Mouse (Mus musculus) adrenal gland, adult (tissue): ENCODE results near the gene Krt90.
A peak's percentile ranks its signal among the peaks of the same experiment; 100 is the strongest.

Experiments
- DNase-seq, 2 experiments: peaks; one replicate each; pipeline ENCODE4 v3.0.0; 2022 to 2023; ENCODE audit warnings: low spot score in 1 of 2; ENCODE audit not compliant: inconsistent age in 2 of 2

The Krt90 gene

GRCm38 (mm10) chr15:101562850-101563249 is at the start of gene Krt90:
Gene Krt90 (minus strand): TSS chr15:101562950.
- no peak for DNase-seq

- no peak for DNase-seq
Observed at GRCm38 (mm10) chr15:101599123-101599522, 36.4 kb upstream of the Krt90 start.

- peak in 1 of 2 experiments; percentile 44 for DNase-seq
Observed at GRCm38 (mm10) chr15:101588216-101588615, 25.5 kb upstream of the Krt90 start.

- DNase-seq = peak; percentile 19 to 66
Observed at GRCm38 (mm10) chr15:101584456-101584855, 21.7 kb upstream of the Krt90 start.

GRCm38 (mm10) chr15:101583211-101583965 is 20.6 kb upstream of the Krt90 start:
- DNase-seq = no peak

GRCm38 (mm10) chr15:101581701-101582100 is 19.0 kb upstream of the Krt90 start:
- no peak for DNase-seq

GRCm38 (mm10) chr15:101575506-101575905 is 12.8 kb upstream of the Krt90 start:
- DNase-seq = no peak

- no peak for DNase-seq
Observed at GRCm38 (mm10) chr15:101573796-101574345, 11.1 kb upstream of the Krt90 start, which contains the start of gene Krt75. Gene Krt75 (minus strand): TSS chr15:101573904.

GRCm38 (mm10) chr15:101567780-101568179 is 5.0 kb upstream of the Krt90 start:
- DNase-seq = peak in 1 of 2 experiments; percentile 30

GRCm38 (mm10) chr15:101558034-101558646 is 4.6 kb downstream of the Krt90 start:
- no peak for DNase-seq

- DNase-seq = peak; percentile 6 to 50
Observed at GRCm38 (mm10) chr15:101553169-101553568, 9.6 kb downstream of the Krt90 start.

- DNase-seq = no peak
Observed at GRCm38 (mm10) chr15:101552188-101552587, 10.6 kb downstream of the Krt90 start.

GRCm38 (mm10) chr15:101550567-101550966 is 12.2 kb downstream of the Krt90 start, which contains the start of gene Krt82:
Gene Krt82 (minus strand): TSS chr15:101550667.
- DNase-seq = no peak

GRCm38 (mm10) chr15:101544478-101544877 is 18.3 kb downstream of the Krt90 start:
- no peak for DNase-seq

- no peak for DNase-seq
Observed at GRCm38 (mm10) chr15:101542543-101542942, 20.2 kb downstream of the Krt90 start.

- DNase-seq = no peak
Observed at GRCm38 (mm10) chr15:101538580-101538900, 24.2 kb downstream of the Krt90 start.

GRCm38 (mm10) chr15:101537864-101538579 is 24.7 kb downstream of the Krt90 start:
- DNase-seq = no peak

GRCm38 (mm10) chr15:101536054-101536850 is 26.5 kb downstream of the Krt90 start:
- DNase-seq = no peak

GRCm38 (mm10) chr15:101532720-101533119 is 30.0 kb downstream of the Krt90 start, which contains the start of gene Krt84:
Gene Krt84 (minus strand): TSS chr15:101532820.
- DNase-seq = no peak

GRCm38 (mm10) chr15:101522556-101523232 is 40.1 kb downstream of the Krt90 start:
- peak; percentile 7 to 45 for DNase-seq
